Mouse (Mus musculus): Measurements from ENCODE around the gene Zfp961. TPM values are rescaled to one million over a fixed set of nuclear protein-coding genes. Genes with fewer than 3 reads are reported as not detected.

The Zfp961 gene
- total RNA-seq (2023) = 19.1 to 30.5 TPM (median 22.9 TPM) in 4 replicates

GRCm38 (mm10) chr8:71950482-71951221 lies at the start of gene Zfp961:
Gene Zfp961, plus strand, starts transcription at chr8:71951038.

GRCm38 (mm10) chr8:71908309-71909261 lies 42.3 kb upstream of the Zfp961 start, which contains the start of the genes Zfp882 and Zfp617:
Gene Zfp882, plus strand, starts transcription at chr8:71908608.
Gene Zfp617, plus strand, starts transcription at chr8:71908635.

GRCm38 (mm10) chr8:72009473-72009872 lies 58.6 kb downstream of the Zfp961 start, which contains the start of gene Cyp4f18:
Gene Cyp4f18, minus strand, starts transcription at chr8:72009626.

GRCm38 (mm10) chr8:72040918-72041317 lies 90.1 kb downstream of the Zfp961 start, which contains the start of gene Olfr372:
Gene Olfr372, plus strand, starts transcription at chr8:72041218.

Other genes starting within 250 kb of the Zfp961 start
- 0.30 to 0.75 TPM (median 0.51 TPM) in 4 replicates for gene B3gnt3, start 249.2 kb upstream of the Zfp961 start, total RNA-seq (2023)
- gene Fcho1, start 225.3 kb upstream of the Zfp961 start, total RNA-seq (2023) = 170 to 194 TPM (median 172 TPM) in 4 replicates
- gene Zfp709, start 69.0 kb upstream of the Zfp961 start, total RNA-seq (2023) = 9.1 to 12.8 TPM (median 10.5 TPM) in 4 replicates
- 7.6 to 11.5 TPM (median 10.1 TPM) in 4 replicates for gene Zfp882, start 42.4 kb upstream of the Zfp961 start, total RNA-seq (2023)
- gene Zfp617, start 42.4 kb upstream of the Zfp961 start, total RNA-seq (2023) = 7.3 to 13.1 TPM (median 9.7 TPM) in 4 replicates
- gene Cyp4f18, start 58.6 kb downstream of the Zfp961 start, total RNA-seq (2023) = 168 to 193 TPM (median 171 TPM) in 4 replicates
- not detected in 4 replicates for gene Olfr372, start 90.2 kb downstream of the Zfp961 start, total RNA-seq (2023)
- gene Olfr373, start 132.1 kb downstream of the Zfp961 start, total RNA-seq (2023) = 0.14 TPM in 1 of 4 replicates, not detected in the others
- not detected in 4 replicates for gene Olfr374, start 156.0 kb downstream of the Zfp961 start, total RNA-seq (2023)
- gene Tpm4, start 183.9 kb downstream of the Zfp961 start, total RNA-seq (2023) = 223 to 253 TPM (median 239 TPM) in 4 replicates
- gene Rab8a, start 210.2 kb downstream of the Zfp961 start, total RNA-seq (2023) = 132 to 148 TPM (median 134 TPM) in 4 replicates
- 21.6 to 28.9 TPM (median 26.7 TPM) in 4 replicates for gene Hsh2d, start 238.6 kb downstream of the Zfp961 start, total RNA-seq (2023)